Mouse (Mus musculus): Measurements from ENCODE around the gene Styxl1. TPM values are rescaled to one million over a fixed set of nuclear protein-coding genes. Genes with fewer than 3 reads are reported as not detected.

Styxl1 gene
- total RNA-seq, 2 experiments from 2014 or later = not detected

DNA sequence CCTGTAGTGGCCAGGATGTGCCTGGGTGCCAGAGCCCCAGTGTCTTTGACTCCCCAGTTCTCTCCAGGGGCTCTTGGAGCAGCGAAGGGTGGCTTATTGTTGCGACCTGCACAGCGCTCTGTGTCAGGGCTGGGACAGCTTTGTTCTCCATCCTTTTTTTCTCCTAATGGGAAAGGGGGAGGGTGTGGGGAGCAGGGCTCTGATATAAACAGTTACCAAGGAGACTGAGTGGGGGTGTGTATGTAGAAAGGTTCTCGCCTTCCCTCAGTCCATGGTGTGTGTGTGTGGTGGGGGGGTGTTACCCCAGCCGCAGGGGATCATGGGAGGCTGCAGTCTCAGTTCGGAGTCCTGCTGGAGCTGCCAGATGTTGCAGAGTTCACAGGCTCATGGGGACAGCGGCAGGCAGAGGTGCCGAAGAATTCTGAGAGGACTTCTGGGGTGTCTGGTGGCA, 52.8 kb downstream of the Styxl1 start:
- peak; percentile 50 to 58 for DNase-seq

DNA sequence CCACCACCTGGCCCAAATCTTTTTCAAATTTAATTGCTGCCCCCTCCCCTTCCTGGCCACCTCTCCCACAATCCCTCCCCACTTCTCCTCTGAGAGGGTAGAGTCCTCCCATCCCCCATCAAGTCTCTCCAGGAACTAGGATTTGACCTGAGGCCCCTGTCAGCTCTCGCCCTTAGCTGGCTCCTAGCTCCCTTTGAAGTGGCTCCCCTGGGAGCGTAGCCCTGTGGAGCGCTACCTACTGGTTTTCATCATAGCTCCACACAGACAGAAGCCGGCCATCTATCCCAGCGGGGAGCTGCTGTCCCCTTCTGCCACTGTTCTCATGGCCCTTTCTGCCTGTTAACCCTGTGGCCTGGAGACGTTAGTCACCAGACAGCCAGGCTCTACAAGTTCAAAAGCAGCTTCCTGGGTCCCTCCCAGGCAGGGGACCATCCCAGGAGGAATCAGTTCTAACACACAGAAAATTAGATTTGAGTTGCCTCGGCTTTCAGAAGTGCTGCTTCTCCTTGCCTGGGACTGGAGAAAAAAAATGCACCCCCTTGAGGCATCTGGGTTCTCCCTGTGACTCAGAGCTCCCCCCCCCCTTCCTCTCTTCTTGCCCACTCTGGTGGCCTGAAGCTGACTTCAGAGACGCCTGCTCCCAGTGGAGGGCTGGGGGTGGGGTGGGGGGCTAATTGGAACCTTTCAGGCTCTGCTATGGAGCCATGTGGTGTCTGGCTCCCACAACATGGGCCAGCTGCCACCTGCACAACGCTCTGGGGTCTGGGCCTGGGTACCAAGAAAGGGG, 53.5 kb downstream of the Styxl1 start:
- DNase-seq = no peak

DNA sequence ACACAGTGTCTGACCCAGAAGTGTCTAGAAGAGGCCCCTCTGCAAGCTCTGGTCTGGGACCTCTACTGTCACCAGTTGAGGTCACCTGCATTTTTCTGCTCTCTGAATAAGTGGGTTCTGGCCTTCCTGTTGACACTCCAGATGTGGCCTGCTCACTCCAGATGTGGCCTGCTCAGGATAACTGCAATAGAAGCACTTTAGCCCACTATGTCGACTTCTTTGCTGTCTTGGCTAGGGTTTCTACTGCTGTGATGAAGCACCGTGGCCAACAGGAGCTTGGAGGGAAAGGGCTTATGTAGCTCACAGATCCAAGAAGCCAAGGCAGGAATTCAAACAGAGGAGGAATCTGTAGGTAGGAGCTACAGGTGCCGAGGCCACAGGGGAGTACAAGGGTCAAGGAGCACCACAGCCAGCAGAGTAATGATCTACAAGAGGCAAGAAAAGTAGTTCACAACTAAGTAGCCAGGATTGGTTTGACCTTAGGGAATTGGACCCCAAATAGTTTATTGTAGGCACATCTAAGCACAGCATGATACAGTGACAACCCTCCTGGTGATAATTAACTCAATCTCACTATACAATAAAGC, 54.9 kb downstream of the Styxl1 start:
- no peak for DNase-seq

DNA sequence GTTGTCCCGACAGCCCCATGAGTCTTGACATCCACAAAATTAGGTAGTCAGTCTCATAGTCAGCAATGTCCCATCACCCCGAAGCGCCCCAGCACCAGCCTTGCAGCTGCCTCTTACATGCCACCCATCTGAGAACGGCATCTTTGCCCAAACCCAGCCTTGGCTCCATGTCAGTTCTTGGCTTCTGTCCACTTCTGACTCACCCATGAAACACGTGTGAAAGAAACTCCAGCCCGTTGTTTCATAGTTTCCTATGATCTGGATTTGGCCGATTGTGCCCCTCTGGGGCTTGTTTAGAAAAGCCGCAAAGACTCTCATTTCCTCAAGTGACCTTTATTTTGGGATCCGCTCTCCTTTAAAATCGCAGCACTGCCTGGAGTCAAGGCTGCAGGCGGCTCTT, 56.1 kb downstream of the Styxl1 start:
- peak in 1 of 2 experiments; percentile 45 for DNase-seq

DNA sequence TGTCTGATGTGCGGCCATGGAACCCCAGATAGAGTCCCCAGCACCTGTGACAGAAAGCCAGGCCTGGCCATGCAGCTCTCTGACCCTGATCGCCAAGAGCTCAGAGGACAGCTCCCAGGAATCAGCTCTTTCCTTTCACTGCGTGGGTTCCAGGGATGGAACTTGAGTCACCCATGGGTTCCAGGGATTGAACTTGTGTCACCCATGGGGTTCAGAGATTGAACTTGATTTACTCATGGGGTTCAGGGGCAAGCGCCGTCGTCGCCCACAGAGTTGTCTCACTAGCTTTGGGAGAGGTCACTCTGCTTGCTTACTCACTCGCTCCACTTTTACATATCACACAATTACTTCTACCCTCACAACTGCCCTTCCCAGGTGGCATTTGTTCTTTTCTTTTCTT, 57.1 kb downstream of the Styxl1 start:
- DNase-seq = no peak

DNA sequence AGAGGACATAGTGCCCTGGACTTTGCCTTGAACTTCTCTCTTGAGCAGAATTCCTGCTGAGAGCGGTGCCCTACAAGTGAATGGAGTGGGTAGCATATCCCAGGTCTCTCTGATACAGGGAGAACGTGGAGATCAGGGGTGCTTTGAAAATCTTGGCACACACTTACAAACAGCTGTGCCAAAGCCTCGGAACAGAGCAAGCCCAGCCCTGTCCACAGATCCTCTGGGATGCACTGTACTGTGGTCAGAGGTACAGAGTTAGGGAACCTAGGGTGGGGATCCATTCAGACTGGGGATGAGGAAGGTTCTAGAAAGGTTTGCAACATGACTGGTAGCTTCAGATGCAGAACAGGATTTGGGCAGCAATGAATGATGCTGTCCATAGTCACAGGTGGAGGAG, 58.1 kb downstream of the Styxl1 start:
- no peak for DNase-seq

DNA sequence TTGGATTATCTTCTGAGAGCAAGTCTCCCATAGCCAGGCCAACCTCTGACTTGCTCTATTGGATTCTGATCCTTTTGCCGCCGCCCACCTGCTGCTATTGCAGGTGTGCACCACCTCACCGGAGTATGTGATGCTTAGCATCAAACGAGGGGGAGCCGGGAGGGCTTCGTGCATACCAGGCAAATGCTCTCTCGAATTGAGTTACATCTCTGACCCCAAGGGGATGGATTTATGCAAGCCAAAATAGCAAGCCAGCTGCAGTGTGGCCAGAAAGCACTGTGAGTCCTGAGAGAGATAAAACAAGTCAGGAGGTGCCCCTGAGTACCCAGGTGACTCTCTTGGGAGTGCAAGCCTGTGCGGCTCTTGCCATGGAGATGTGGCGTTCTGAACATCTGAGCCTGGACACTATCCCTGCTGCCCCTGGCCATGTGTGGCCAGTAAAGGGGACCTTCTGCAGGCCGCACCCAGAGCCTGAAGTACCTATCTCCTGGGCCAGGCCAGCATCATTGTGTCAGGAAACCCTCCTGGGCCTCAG, 58.5 kb downstream of the Styxl1 start:
- DNase-seq = no peak

DNA sequence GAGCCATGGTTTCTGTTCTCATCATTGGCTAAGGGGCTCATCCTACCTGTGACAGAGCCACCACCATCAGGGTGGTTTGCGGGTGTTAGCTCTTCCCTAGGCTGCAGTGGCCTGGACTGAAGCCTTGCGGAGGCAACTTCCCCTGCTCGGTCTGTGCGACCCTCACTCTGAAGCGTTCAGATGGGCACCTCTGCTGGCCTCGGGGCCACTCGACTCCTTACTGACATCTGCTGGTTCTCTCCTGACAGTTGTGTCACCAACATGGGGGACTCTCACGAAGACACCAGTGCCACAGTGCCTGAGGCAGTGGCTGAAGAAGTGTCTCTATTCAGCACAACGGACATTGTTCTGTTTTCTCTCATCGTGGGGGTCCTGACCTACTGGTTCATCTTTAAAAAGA, 62.6 kb downstream of the Styxl1 start:
- DNase-seq = no peak

DNA sequence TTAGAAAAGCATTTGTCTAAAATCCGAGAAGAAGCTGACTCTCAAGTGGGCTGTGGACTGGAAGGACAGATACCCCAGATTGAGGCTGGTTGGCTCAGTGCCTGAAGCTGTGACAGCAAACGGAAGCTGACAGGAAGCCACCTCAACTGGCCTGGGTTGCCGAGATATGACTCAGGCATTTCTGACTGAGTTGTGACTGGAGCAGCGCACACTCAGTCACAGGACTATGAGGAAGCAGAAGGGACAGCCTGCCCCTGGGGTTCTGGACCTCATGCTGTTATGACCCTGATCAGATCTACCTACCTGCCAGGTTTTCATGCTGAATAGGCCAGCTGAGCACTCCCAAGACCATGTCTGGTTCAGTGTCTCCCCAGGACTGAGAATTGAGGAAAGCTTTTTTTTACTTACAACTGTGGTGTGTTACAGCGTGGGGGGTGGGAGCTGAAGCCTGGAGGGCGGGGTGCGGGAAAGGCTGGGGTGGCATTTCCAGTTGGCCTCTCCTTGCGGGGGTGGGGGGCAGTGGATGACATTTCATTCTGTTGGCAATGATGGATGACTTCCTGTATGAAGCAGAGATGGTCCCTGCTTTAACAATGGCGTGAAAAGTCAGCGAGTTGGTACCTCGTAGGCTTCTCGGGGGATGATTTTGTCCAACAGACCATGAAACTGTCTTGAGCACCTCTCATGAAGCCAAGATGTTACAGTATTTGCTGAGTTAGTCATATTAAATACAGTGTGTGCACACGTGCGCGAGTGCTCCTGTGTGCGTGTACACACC, 64.6 kb downstream of the Styxl1 start:
- peak; percentile 47 to 51 for DNase-seq

DNA sequence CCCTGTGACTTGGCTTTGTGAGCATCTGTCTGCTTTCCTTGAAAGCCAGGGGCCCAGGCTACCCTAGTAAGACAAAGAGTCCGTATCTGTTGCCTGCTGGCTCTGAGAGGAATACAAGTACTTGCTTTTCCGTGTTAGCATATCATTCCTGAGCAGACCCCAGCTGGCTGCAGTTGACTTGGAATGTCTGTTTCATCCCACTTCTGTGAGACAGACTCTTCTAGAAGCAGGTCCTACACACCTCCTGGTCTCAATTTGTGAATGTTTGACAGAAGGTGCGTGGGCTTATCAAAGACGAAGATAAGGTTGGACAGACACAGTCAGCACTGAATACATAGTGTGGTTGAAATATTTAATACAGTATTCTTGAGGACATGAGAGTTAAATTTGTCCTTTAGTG, 65.4 kb downstream of the Styxl1 start:
- DNase-seq = peak in 1 of 2 experiments; percentile 52

DNA sequence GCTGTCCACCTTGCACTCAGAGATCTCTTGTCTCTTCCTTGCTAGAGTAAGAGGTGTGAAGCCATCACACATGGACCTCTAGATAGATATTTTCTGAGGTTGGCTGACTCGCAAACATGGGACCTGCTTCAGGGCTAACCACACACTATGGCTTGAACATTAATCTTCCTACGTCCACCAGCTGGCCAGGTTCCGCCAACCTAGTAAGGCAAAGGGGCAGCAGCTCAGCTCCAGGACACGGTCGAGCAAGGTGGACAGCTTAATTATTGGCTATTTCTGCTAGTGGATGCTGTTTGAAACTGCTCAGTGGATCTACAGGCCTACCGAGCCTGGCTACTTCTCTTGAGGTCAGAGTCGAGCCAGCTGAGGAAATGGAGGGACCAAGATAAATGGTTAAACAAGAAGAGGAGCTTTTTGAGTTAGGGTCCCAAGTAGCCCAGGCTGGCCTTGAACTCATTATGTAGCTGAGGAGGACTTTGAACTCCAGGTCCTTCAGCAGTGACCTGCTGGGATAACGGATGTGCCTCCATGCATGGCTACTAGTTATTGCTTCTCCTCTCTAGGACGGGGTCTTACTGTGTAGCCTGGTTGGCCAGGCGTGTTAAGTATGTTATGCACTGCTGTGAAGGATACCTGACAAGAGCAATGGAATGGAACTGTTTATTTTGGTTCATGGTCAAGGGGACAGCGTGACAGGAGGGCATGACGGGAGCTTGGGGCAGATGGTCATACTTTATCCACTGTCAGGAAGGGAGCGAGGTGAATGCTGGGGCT, 66.4 kb downstream of the Styxl1 start:
- DNase-seq = no peak

DNA sequence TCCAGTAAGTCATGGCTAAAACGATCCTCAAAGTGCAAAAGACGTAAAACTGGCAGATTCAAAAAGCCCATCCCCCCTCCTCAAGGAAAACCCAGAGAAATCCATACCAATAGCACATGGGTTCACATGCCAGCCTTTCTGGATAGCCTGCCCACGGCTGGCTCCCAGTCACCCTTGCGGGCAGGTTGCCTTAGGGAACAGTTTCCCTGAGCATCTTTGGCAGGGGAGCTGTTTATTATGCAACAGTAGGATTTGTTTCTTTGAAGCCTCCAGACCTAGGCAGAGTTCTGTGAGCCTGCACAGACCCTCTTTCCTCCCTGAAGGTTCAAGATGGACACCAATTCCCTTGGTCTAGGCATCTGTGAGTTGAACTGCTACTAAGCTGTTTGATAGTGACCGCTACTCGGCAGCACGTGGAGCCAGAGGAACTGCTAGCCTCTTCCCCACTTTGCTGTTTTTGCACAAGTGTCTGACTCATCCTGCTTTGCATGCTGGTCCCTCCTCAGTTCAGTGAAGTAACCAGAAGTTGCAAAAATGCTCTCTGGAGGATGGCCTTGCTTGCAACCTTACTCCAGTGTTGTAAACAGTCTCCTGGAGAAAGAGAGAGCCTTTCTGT, 67.5 kb downstream of the Styxl1 start:
- DNase-seq = no peak

DNA sequence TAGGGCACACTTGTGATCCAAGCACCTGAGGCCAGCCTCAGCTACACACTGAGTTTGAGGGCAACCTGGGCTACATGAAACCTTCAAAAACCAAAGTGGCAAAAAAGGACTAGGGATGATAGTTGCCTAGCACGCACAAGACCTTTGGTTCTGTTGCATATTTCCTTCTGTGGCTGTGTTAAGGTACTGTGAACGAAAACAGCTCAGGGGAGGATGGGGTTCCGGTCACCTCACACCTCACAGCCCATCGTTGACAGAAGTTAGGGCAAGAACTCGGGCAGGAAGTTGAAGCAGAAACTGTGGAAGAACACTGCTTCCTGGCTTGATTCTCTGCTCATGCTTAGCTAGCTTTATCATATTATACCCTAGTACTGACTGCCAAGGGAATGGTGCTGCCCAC, 68.5 kb downstream of the Styxl1 start:
- DNase-seq = no peak

DNA sequence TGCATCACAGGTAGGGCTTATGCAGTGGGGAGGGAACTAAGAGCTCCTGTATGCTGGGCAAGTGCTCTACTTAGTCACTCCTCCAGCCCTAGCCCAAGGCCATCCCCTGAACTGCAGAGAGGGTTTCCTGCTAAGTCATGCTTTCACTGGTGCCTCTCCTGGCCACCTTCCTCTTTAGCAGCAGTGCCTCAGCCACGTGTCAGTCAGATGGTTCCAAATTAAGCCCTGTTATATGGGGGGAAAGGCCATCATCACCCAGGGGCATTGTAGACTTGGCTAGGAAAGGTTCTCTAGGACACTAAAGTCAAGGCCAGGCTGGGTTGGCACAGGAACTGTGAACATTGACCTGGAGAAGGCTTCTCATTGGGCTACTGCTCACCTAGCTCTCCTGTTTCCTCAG, 70.3 kb downstream of the Styxl1 start:
- DNase-seq = no peak

DNA sequence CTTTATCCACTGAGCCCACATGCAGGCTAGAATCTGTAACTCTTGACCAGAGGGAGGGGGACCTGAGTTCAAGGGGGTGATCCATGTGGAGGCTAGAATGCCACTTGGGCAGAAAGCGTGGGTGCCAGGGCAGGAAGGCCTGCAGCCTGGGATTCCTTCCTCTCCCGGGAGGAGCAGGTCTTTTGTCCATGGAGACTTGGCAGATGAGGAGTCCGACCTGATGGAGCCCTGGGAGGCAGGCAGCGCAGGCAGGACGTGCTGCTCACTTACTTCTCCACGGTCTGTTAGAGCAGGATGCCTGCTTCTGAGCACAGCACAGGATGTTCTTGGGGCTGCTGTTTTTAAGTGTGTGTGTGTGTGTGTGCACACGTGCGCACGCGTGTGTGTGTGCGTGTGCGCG, 71.1 kb downstream of the Styxl1 start:
- no peak for DNase-seq

DNA sequence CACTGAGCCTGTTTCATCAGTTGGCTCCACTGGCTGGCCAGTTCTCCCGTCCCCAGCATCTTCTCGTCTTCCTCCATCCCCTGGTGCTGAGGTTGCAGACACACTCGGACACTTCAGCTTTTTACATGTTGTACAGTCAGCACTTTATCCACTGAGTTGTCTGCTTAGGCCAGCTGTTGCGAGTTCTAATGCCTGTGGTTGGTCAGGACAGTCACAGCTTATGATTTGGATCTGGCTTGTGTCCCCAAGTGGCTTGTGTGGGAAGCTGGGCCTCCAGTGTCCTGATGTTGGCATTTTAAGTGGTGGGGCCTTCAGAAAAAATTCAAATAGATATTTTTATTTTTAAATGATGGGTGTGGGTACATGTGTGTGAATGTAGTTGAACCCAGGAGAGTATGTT, 72.8 kb downstream of the Styxl1 start:
- DNase-seq = no peak

DNA sequence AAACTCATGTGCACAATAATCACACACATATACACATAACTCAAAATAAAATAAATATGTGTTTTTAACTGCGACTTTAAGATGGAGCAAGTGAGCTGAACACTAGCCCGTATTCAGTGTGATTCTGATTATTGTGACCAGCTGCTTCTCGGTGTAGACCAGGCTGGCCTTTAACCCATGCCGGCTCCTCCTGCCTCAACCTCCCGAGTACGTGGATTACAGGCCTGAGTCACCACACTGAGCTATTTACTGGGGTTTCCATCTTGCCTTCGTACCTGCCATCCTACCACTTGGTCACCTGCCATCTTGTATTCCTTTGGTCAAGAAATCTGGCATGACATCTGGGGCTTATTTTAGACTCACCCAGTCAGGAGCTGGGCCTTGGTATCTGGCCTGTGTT, 74.8 kb downstream of the Styxl1 start:
- no peak for DNase-seq

DNA sequence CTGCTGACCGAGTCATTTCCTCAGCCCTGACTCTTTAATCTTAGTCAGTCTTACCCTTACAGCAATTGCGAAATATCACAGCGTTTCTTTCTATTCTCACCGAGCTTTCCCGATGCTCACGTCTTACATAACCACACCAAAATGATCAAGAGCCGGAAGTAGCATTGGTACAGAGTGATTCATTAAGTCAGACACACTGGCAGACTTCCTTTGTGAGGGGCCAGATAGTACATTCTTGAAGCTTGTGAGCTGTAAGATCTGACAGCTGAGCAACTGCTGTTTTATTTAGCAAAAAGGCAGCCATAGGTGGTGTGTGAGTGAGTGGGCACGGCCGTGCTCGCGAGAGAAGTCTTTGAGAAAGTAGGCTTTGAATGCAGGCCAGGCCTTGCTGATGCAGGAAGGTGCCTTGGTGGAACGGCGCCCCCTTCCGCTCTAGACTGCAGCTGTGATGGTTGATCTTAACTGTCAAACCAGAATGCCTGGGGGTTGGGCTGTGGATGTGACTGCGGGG, 75.4 kb downstream of the Styxl1 start:
- DNase-seq = peak; percentile 54 to 56

DNA sequence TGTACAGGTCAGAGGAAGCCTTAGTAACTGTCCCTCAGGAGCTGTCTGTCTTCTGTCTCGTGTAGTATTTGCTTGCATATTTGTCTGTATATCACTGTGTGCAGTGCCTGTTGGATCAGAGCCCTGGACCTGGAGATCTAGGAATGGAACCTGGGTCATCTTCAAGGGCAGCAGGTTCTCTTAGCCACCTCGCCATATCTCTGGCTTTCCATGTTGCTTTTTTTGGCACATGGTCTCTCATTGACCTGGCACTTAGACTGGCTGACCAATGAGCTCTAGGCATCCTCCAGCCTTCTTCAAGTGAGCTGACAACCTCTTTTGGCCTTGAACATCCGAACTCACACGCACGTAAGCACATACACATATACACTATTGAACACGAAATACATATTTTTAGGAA, 76.0 kb downstream of the Styxl1 start:
- DNase-seq = no peak

DNA sequence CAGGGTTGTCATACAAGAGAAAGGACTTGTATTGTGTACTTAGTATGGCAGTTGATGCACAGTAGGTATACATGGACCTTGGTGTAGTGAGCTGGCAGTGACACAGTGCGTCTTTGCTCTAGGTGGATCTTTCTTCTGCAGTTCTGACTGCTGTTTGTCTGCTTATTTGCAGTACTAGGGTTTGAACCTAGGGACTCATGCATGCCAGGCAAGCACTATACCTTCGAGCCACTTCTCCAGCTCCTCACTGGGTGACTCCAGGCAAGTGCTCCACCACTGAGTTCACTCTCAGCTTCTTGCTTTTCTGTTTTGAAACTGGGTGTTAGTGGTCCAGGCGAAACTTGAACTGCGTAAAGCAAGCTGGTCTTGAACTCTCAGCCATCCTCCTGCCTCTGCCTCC, 76.6 kb downstream of the Styxl1 start:
- DNase-seq = no peak

DNA sequence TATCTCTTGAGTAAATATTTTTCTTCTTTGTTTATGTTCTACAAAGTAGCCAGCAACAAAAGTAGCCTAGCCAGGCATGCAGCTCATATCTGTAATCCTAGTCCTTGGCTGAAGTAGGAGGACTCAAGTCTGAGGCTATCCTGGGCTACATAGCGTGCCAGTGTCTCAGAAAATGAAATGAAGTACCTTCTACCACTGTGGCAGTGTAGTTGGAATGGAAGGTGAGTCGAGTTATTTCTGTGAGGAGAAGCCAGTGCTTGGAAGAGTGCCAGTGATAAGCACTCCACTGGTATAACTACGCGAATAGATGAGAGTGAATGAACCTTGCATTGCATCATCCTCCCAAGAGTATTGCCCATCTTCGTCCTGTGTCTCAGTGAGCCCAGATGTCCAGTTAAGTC, 80.5 kb downstream of the Styxl1 start:
- no peak for DNase-seq

Data from layer of hippocampus, postnatal 36 days (tissue).